Mouse (Mus musculus): ENCODE results near the gene Pirb.
"Not testable (repeated sequence)": the region's sequence is repeated elsewhere in the genome, so short reads cannot be mapped to it uniquely, and the experiment has no call there.

The Pirb gene

DNA sequence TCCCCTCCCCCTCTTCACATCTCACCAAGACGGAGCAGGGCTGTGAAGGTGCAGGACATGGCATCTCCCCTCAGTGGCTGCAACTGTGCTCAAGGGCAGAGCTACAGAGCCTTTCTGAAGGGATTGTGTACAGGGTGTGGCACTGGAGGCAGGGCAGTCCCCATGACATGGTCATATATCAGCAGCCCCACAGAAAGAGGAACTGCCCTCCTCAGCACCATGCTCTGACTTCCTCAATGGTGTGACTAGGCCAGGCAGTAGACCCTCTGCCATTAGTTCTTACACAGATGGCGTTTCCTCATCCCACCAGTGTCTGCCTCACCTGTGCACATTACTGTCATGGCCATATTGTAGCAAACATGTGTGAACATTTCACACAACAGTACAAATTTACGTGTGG is at the start of gene Pirb:
Pirb (minus strand) TSS at position 124 of the 400 bp plus-strand sequence.
- DNase-seq (ENCODE audit: extremely low spot score, low read depth, low spot score), result not testable (repeated sequence)

DNA sequence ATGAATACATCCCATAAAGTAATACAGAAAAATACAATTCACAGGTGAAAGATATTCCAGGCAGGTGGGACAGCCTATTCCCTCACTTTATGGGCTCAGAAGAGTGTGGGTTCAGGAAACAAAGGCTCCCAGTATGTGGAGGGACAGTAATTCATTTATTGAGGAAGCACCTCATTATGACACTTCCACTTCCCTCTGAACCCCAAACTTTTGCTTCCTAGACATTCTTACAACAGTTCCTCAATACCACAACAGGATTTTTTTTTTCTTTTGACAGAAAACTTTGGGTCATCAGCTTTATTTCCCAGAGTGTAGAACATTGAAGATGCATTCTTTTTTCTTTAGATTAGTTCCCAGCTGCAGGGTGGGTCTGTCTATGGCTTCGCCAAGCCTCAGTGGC is 12.5 kb upstream of the Pirb start:
- DNase-seq (ENCODE audit: extremely low spot score, low read depth, low spot score), result not testable (repeated sequence)

DNA sequence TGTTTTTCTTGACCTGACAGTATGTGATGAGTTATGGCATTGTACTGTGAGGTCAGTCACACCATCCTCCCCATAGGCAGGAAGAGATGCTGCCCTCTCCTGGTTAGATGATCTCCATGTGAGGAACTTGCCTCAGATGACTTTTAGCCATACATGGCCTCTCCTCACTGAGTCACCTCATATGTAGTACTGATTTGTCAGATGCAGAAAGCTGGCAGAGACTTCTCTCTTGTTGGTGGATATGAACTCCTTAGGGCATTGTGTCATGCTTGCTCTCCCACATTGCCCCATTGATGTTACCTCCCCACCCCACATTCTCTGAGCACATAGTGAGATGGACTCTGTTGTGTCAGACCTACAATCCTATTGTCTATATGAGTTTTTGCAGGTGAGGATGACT is 5.3 kb upstream of the Pirb start:
- not testable (repeated sequence) for DNase-seq (ENCODE audit: extremely low spot score, low read depth, low spot score)

DNA sequence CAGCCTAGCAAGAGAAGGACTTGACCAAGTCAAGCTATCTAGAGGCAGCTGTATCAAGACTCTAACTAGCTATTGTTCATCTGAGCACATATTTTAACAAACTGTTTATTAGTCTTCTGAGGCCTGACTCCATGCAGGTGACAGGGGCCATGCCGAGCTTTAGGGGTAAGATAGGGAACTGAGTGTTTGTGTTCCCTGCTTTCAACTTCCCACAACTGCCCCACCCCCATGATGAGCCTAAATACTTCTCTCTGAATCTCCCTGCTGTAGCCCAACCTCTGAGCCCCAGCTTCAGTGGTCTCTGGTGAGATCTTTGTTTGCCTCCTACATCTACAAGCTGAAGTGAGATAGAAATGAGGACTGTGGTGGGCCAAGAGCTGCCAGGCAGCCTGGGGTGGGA is 4.9 kb downstream of the Pirb start:
- DNase-seq (ENCODE audit: extremely low spot score, low read depth, low spot score), result no peak

DNA sequence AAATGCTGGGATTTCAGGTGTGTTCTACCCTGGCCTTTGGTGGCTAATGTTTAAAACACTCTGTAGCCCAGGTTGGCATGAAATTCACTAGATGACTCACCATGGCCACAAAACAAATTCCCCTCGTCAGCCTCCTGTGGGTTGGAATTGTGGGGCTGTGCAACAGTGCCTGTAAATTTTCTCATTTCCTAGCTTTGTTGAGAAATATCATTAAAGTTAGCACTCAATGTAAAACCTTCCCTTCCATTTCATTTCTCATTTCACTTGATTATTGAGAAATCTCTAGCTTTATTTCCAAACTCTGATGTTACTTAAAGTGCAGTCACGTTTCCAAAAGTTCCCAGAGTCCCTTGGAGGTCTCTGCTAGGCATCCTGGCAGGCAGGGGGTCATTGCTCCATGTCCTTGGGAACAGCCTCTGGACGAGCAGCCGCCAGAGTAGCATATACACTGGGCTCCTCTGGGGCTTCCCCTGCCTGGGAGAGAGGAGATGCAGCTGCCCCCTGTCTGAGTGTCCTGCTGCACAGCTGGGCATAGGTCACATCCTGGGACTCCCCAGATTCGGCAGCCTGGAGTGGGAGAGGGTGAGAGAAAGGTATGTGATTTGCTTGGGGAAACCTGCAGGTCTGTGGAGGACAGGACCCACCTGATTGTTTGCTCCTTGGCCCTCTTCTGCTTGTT is 7.8 kb downstream of the Pirb start:
- DNase-seq (ENCODE audit: extremely low spot score, low read depth, low spot score), result no peak

DNA sequence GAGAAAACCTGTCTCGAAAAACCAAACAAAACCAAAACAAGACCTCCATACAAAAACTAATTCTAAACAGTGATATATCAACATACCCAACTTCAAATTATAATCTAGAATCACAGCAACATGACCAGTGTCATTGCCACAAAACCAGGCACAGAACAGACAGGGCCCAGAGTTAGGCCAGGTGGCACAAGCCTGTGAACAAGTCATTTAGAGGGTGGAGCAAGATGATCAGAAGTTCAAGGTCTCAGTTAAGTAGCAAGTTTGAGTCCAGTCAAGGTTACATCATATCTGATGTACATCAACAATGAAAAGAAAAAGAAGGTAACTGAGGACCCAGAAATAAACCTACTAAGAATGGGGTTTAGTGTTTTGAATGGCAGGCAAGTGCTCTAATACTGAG is 11.2 kb downstream of the Pirb start:
- DNase-seq (ENCODE audit: extremely low spot score, low read depth, low spot score), result no peak

DNA sequence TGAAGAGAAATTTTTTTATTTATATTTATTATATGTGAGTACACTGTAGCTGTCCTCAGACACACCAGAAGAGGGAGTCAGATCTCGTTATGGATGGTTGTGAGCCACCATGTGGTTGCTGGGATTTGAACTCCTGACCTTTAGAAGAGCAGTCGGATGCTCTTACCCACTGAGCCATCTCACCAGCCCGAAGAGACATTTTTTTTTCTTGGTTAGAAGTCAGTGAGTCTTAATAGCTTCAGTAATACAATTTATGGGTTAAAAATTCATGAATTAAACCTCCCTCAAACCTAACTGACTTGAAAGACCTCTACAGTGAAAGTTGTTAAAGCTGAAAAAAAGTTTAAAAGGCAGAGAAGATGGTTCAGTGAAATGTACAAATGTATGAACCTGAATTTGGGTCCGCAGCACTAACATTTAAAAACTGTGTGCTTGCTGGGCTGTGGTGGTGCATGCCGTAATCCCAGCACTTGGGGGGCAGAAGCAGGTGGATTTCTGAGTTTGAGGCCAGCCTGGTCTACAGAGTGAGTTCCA is 11.7 kb downstream of the Pirb start:
- DNase-seq (ENCODE audit: extremely low spot score, low read depth, low spot score), result not testable (repeated sequence)

DNA sequence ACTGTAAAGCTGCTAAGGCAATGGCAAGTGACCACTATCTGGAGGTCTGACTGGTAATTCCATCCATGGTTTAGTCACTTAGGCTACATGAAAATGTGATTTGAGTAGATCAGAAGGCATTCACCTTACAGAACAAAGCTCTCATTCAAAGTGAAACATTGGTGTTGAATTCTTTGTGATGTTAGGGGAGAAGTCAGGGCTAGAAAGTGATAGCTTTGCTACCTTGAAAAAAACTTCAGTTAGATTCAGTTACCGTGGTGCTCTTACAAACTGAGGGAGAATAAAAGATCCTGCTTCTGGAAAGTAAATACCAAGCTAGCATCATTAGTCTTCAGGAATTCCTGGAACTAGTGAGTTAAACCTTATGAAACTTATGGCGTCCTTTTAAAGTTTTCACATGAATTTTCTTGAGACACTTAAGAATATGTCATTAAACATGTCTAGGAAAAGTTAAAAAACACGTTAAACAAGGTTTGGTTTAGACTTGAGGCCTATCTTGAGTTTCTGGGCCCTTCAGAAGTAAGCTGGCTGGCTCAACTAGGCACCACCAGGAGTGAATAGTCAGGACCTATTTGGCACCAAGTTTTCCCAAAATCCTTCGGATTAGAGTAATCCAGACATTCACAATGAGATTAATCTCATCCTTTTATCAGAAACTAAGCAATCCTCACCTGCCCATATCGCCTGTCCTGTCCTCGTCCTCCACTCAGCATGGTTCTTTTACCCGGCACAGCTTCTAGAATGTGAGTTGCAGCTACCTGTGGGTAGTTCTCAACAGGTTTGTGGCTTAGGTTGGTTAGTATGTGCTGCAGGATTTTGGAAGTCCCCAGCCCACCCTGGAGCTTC is 12.4 kb downstream of the Pirb start:
- DNase-seq (ENCODE audit: extremely low spot score, low read depth, low spot score), result no peak

DNA sequence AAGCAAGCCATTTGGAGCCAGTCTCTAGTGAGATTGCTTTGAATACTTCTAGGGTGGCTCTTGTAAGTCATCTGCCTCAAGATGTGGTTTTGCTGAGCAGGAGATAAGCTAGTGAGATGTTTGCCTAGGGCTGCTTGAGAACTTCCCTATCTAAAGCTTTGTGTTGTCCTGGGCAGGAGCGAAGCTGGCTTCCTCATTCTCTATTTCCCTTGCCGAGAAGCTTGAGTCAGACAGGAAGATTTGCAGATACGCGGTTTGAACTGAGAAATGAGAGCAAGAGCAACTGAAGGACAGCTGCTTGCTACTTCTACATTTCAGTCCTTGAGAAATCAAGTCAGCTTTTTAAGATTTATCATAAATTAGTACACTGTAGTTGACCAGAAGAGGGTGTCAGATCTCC is 13.2 kb downstream of the Pirb start:
- no peak for DNase-seq (ENCODE audit: extremely low spot score, low read depth, low spot score)

DNA sequence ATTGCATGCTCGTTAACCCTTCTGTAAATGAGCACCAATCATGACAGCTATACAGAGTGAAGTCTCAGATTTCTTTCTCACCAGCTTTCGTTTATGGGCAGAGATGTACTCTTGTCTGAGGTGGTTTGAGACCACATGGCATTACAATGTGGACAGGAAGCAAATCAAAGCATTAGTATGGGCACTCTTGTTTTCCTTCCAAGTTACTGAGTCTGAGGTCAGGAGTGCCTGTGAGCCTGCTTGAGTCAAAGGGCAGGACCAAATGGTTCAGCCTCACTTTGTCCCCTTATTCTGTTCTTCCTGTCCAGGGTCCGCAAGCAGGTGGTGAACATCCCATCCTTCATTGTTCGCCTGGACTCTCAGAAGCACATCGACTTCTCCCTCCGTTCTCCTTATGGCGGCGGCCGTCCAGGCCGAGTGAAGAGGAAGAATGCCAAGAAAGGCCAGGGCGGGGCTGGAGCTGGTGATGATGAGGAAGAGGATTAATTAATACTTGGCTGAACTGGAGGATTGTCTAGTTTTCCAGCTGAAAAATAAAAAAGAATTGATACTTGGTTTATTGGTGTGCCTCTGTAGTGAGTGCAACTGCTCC is 13.8 kb downstream of the Pirb start:
- no peak for DNase-seq (ENCODE audit: extremely low spot score, low read depth, low spot score)

DNA sequence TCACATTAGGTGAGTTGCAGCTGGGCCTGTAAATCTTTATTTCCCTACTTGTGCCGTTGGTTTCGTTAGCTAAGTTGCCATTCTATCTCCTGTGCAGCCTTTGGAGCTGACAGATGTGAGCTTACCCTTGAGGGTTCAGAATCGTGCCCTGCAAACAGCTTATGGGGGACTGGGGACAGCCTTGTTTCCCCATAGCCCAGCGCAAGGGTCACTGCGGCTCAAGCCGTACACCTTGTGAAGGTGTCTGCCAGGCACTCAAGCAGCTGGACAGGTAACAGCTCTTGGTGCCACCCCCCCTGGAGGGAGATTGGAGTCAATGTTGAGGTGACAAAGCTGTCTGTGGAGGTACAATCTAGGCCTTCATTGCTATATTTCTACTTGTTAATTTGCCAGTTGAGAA is 14.3 kb downstream of the Pirb start:
- no peak for DNase-seq (ENCODE audit: extremely low spot score, low read depth, low spot score)

DNA sequence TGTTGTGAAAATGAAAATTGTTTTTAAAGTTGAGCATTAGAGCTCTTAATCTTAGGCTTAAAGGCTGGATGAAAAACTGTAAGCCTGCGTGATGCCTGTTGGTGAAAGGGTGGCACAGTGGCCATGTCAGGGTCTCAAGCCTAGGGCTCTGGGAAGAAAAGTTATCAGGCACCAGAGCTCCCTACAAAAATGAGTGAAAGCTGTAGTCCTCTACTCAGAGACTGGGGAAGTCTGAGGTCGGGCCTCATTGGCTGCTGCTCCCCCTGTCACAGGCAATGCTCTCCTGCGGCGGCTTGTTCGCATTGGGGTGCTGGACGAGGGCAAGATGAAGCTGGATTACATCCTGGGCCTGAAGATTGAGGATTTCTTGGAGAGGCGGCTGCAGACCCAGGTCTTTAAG is 14.7 kb downstream of the Pirb start:
- DNase-seq (ENCODE audit: extremely low spot score, low read depth, low spot score), result not testable (repeated sequence)

DNA sequence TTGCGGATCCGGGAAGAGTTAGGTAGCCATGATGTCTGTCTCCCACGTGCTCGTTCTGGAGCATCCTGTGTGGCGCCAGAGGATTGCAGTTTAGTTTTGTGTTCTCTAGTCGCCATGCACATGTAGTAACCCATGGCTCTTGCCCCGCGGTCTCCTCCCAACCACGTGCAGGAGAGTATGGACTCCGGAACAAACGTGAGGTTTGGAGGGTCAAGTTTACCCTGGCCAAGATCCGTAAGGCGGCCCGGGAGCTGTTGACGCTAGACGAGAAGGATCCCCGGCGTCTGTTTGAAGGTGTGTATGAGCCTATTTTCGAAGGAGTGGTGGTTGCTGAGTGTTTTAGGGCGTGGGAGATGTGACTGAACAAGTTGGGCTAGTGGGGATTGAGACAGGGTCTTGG is 15.7 kb downstream of the Pirb start:
- DNase-seq (ENCODE audit: extremely low spot score, low read depth, low spot score), result no peak

DNA sequence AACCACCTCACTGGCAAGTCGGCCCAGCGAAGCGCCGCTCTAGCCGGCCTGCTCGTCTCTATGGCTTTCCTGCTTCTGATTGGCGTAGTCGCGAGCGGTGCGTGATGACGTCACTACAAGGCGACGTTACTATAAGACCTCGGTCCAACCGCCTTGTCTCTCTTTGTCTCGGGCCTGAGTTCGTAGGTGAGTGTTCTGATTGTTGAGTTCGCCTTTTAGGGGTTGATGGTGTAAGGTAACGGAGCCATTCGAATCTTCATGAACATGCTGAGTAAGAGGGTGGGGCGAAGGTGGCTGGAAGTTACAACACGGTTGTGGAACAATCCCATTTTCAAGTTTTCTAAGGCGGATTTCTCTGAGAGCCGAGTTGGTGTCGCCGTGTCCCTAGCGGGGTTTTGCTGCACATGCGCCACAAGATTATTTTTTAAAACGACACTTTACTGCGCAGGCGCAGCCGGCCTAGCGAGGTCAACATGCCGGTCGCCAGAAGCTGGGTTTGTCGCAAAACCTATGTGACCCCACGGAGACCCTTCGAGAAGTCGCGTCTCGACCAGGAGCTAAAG is 16.2 kb downstream of the Pirb start, which contains the start of gene Rps9:
Rps9 (plus strand) TSS at position 115 of the 563 bp plus-strand sequence.
- peak; percentile 95 for DNase-seq (ENCODE audit: extremely low spot score, low read depth, low spot score)

DNA sequence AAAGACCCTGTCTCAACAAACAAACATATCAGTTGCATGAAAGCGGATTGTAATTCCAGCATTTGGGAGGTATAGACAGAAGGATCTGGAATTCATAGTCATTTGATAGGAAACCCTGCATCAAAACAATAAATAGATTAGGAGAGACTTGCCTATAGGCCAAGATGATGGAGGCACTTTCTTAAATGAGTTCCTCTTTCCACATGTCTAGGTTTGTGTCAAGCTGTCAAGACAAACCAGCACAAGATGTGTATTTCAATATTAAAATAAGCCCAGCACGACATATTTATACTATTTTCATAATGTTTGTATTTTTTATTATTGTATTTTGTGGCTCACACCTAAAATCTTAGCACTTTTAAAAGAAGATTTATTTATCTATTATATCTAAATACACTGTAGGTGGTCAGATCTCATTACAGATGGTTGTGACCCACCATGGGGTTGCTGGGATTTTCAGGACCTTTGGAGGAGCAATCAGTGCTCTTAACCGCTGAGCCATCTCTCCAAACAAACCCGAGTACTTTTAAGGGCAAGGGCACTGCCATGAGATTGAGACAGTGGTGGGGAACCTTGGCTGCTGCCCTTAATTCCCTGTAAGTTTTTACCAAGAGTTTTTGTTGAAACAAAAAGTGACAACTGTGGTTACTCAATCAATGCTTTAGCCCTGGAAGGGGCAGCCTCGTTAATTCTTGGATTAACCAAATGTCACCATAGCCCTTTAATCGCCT is 16.9 kb downstream of the Pirb start:
- no peak for DNase-seq (ENCODE audit: extremely low spot score, low read depth, low spot score)

DNA sequence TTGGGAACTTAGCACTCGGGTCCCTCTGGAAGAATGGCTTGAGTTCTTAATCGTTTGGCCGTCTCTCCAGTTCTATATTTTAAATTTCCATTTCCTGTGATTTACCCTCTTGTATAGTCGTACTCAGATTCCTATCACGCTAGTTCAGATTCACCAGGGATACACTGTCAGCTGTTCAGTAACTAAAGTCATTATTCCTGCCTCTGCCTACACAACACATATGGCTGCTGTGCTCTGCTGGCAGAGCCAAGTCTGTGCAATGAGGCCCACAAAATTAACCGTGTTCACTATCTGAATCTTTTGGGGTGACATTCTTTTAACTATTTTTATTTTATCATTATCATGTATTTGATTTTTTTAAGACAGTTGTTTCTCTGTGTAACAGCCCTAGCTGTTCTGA is 21.7 kb downstream of the Pirb start:
- DNase-seq (ENCODE audit: extremely low spot score, low read depth, low spot score), result no peak

DNA sequence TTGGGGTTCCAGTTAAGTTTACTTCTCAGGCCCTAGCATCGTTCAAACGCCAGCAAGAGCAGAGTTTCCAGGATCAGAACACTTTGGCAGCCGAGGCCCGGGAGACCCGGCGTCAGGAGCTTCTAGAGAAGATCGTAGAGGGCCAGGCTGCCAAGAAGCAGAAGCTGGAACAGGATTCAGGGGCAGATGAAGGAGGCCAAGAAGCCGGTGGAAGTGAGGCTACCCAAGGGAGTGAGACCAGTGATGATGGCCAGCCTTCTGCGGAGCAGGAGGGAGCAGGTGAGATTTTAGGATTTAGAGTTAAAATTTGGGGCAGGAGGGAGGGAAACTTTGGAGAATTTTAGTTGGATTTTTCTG is 25.3 kb downstream of the Pirb start:
- DNase-seq (ENCODE audit: extremely low spot score, low read depth, low spot score), result not testable (repeated sequence)

DNA sequence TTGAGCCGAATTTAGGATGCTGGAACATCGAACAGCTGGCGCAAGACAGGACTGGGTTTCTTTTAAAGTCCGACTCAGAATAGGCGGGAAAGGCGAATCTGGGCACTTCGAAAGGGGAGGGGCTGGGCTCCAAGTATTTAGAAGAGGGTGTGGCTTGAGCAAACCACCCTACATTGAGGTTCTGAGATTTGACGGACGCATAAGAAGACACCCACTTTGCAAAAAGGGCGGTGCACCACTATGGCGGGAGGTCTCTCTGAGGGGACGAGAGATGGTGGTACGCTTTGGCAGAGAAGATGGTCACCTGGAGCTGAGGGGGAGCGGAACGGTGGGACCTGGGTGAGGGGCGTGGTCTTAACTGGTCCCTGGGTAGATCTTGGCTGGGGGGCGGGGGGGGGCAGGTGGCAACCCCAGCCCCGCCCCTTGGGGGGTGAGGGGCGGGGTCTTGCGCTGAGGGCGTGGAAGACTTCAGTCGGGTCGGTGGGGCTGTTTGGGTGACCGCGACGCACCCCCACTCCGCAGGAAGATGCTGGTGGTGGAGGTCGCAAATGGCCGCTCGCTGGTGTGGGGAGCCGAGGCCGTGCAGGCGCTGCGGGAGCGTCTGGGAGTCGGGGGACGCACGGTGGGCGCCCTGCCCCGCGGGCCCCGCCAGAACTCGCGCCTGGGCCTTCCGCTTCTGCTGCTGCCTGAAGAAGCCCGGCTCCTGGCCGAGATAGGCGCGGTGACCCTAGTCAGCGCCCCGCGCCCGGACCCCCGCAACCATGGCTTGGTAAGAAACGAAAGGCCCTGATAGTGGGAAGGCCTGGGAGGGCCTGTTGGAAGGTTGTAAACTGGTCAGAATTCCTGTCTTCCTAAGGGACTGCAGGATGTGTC is 25.9 kb downstream of the Pirb start:
- peak; percentile 74 for DNase-seq (ENCODE audit: extremely low spot score, low read depth, low spot score)

DNA sequence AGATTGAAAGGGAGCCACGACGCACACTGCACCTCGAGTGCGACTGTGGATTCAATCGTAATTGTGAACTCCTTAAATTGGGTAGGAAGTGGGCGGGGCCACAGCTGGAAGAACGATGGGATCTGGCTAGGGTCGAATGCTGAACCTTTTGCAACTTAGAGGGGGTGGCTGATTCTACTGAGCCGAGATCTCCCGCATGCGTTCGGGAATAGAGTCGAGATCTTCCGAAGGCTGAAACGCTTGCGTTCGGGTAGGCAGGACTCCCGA is 26.4 kb downstream of the Pirb start:
- no peak for DNase-seq (ENCODE audit: extremely low spot score, low read depth, low spot score)

Measured in hindlimb bud, embryonic 11.5 days (tissue).